Mouse (Mus musculus) heart, adult 2 months (tissue): ENCODE results near the gene Slco3a1. TPM values are rescaled to one million over a fixed set of nuclear protein-coding genes. Genes with fewer than 3 reads are reported as not detected.
A peak's percentile ranks its signal among the peaks of the same experiment; 100 is the strongest.

Experiments
- DNase-seq, 2 experiments: peaks; one replicate each; pipeline ENCODE4 v3.0.0; 2021
- H3K27ac ChIP-seq: fragments of 200-600 bp; 2 replicates; pipeline ENCODE4 v1.8.1; 2022
- H3K27me3 ChIP-seq: fragments of 200-500 bp; 2 replicates; pipeline ENCODE4 v1.6.1; 2012; ENCODE audit warnings: mild to moderate bottlenecking, low read length, inconsistent platforms, mixed read lengths; ENCODE audit not compliant: control insufficient read depth, insufficient read depth
- H3K36me3 ChIP-seq: fragments of 200-500 bp; 2 replicates; pipeline ENCODE4 v1.6.1; 2012; ENCODE audit warnings: low read length, inconsistent platforms; ENCODE audit not compliant: control insufficient read depth, insufficient read depth
- H3K4me1 ChIP-seq: fragments of 200-500 bp; 2 replicates; pipeline ENCODE4 v1.6.1; 2011; ENCODE audit warnings: low read length; ENCODE audit not compliant: control insufficient read depth, insufficient read depth
- H3K4me3 ChIP-seq: fragments of 200-600 bp; 2 replicates; pipeline ENCODE4 v1.8.1; 2022
- H3K79me2 ChIP-seq: fragments of 200-500 bp; replicated peaks from 2 replicates; pipeline ENCODE4 v1.6.1; 2012; ENCODE audit warnings: mild to moderate bottlenecking, inconsistent platforms, low read length, moderate library complexity, mixed read lengths; ENCODE audit not compliant: control insufficient read depth, insufficient read depth
- H3K9ac ChIP-seq: fragments of 200-500 bp; 2 replicates; pipeline ENCODE4 v1.6.1; 2012; ENCODE audit warnings: low read depth, mild to moderate bottlenecking, control low read depth, inconsistent platforms, low read length, mixed read lengths
- CTCF ChIP-seq: fragments of 200-600 bp; IDR thresholded peaks from 2 replicates; pipeline ENCODE4 v1.8.1; 2022; ENCODE audit warnings: antibody characterized with exemption, mild to moderate bottlenecking, moderate library complexity
- EP300 ChIP-seq: fragments of 200-500 bp; IDR thresholded peaks from 2 replicates; pipeline ENCODE4 v1.6.1; 2011; ENCODE audit warnings: low read depth, low read length, control low read depth; ENCODE audit not compliant: insufficient read depth
- POLR2A ChIP-seq: fragments of 200-500 bp; IDR thresholded peaks from 2 replicates; pipeline ENCODE4 v1.6.1; 2011; ENCODE audit warnings: mild to moderate bottlenecking, low read depth, low read length, control low read depth; ENCODE audit not compliant: insufficient read depth
- WGBS: fragments of 180-500 bp; shearing (Covaris S2); methylation state at CpG from one replicate; pipeline ENCODE4 v1.1.7; 2018; 5-methylcytosine and 5-hydroxymethylcytosine counted together
- intact Hi-C: fragments of 180-260 bp; cut with DNase I; formaldehyde crosslinking; loops from one replicate; pipeline ENCODE4 v1.15.1; 2025
- polyA plus RNA-seq: library from polyadenylated mRNA; depleted of rRNA; stranded (reverse); fragments of >200 nt; gene quantifications from 2 replicates; pipeline ENCODE4 v1.2.3, GENCODE M21; 2012
- total RNA-seq, 2 experiments: library from RNA; stranded (reverse); gene quantifications; 2 replicates each; pipeline ENCODE4 v1.2.3; 2021

The Slco3a1 gene
- total and polyA plus RNA-seq, 3 experiments: 93.1 to 146 (median 124) TPM

DNA sequence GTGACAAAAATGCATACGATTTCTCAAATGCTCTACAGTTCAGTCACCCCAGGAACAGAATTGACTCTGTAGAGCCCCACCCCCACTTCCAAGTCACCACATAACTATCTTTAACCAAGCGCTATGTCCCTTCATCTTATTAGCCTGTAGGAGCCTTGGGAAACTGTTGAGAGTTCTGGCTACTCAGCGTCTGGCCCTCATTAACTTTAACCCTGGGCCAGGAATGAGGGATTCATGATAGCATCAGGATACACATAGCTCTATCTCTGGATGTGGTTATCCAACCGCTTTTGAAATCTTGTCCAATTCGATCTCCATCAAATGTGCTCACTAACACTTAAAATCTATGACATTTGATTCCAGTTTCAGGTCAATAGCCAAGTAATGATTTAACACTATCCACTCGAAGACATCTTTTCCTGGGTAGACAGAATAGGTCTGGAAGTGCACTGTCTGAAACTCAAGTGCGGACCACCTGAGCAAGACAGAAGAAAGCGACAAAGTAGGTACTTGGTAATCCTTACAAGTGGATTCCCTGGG is 1.4 kb downstream of the Slco3a1 start:
- TF ChIP-seq EP300 (no peak), CTCF (no peak), POLR2A (no peak)
- WGBS: 60% methylated on average over 8 of the region's 8 CpGs
- Histone ChIP-seq H3K27me3 (no peaks in the 10 kb centered on the region), H3K36me3 (no peaks in the 10 kb centered on the region; the same call in 1 of the 2 replicates), H3K4me1 (peaks cover 6% of the 10 kb centered on the region), H3K27ac (peak overlapping the region; percentile 94), H3K9ac (peak overlapping the region; percentile 96; the same call in 1 of the 2 replicates), H3K4me3 (peak overlapping the region; percentile 88), H3K79me2 (0 out of 2 replicates have a peak, but pooled peaks cover 1% of the 10 kb centered on the region)
- intact Hi-C loops: no loop called here
- DNase-seq: no peak

DNA sequence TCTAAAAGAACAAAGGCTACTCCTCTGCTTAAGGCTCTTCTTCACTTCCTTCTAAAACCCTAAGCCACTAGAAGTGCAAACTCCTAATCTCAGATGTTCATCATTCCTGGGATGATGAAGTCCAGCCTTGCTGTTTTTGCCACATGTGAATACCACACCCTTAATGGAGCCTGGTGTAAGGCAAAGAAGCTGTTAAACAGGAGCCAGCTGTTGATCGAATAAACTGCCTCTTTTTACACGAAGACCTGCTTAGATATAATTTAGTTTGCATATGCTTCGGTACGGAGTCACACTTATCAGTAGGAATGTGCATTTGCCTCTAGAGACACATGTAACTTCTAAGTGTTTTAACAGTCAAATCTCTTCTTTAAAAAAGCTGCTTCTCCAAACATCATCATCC is 2.0 kb downstream of the Slco3a1 start:
- Histone ChIP-seq H3K79me2 (0 out of 2 replicates have a peak, but pooled peaks cover 1% of the 10 kb centered on the region), H3K4me3 (peak overlapping the region; percentile 7; the same call in 1 of the 2 replicates), H3K9ac (no peak overlapping the region), H3K27ac (peak overlapping the region; percentile 36), H3K36me3 (no peaks in the 10 kb centered on the region; the same call in 1 of the 2 replicates), H3K27me3 (no peaks in the 10 kb centered on the region), H3K4me1 (peaks cover 6% of the 10 kb centered on the region)
- no peak for DNase-seq
- TF ChIP-seq POLR2A: no peak
- no peak for TF ChIP-seq CTCF
- no peak for TF ChIP-seq EP300
- WGBS: 40% methylated on average over 4 of the region's 4 CpGs
- intact Hi-C loops: no loop called here

DNA sequence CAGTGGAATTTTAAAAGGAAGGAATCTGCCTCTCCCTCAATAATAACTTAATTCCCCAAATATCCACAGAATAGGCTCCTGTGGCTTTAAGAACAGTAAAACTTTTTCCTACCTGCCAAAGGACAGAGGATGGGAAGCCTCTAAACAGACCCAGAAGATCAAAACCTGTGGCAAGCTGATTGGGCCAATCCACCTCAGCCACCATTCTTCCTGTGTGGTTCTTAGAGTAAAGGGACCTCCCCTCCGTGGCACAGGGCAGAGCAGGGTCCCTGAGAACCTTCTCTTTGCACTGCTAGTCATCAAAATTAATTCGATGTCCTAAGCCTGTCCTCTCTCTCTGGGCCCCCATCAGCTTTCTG is 2.6 kb downstream of the Slco3a1 start:
- H3K79me2 ChIP-seq: 0 out of 2 replicates have a peak, but pooled peaks cover 1% of the 10 kb centered on the region
- H3K4me3 ChIP-seq: no peak overlapping the region; the same call in 1 of the 2 replicates
- intact Hi-C loops: no loop called here
- peak overlapping the region; percentile 15; the same call in 1 of the 2 replicates for H3K27ac ChIP-seq
- H3K9ac ChIP-seq: no peak overlapping the region
- no peak for DNase-seq
- H3K27me3 ChIP-seq: no peaks in the 10 kb centered on the region
- H3K4me1 ChIP-seq: peaks cover 6% of the 10 kb centered on the region
- WGBS: 81% methylated on average over 2 of the region's 2 CpGs
- no peaks in the 10 kb centered on the region; the same call in 1 of the 2 replicates for H3K36me3 ChIP-seq
- no peak for TF ChIP-seq EP300

DNA sequence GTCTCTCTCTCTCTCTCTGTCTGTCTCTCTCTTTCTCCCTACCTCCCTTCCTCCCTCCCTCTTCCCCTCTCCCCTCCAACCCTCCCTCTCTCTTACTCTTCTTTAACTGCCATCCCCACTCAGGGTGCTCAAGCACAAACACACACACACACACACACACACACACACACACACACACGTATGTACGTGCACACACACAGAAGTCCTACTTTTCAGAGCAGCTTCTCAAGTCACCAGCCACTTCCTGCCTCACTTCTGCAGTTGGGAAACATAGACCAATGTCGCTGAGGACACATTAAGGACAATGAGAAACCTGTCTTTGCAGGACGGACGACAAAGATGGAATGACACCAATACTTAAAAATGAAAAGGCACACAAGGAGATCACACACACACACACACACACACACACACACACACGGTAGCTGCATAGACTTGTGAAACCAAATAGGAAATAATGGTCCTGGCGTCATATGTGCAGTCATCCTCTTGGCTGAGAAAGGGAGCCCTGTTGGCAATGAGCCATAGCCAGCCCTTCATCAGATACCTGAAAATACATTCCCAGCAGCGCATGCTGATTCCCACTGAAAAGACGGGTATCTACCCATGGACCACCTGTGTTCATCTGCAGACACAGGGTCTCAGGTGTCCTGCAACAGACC is 3.1 kb downstream of the Slco3a1 start:
- Histone ChIP-seq H3K4me1 (peaks cover 6% of the 10 kb centered on the region), H3K79me2 (peaks cover 3% of the 10 kb centered on the region; the same call in 1 of the 2 replicates), H3K27me3 (no peaks in the 10 kb centered on the region), H3K4me3 (no peak overlapping the region), H3K9ac (no peak overlapping the region), H3K36me3 (no peaks in the 10 kb centered on the region; the same call in 1 of the 2 replicates), H3K27ac (no peak overlapping the region; the same call in 1 of the 2 replicates)
- WGBS: 71% methylated on average over 9 of the region's 9 CpGs
- no peak for DNase-seq
- intact Hi-C loops: no loop called here
- no peak for TF ChIP-seq CTCF
- no peak for TF ChIP-seq EP300

DNA sequence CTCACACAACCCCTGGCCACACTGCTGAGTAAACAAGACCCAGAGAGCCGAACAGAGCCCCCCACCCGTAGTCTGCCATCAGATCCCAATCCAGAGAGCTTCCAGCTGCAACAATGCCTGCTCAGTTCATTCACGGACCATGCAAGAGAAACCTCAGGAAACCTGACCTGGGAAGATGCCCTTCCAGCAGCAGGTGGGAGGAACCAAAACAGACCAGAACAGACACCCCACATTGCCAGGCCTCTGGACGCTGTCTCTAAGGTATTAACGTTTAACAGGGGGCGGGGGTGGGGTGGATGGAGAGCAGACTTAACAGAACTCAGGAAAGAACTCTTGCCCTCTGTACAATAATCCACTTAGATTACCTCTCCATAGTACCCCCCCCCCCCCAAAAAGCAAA is 4.9 kb downstream of the Slco3a1 start:
- peaks cover 5% of the 10 kb centered on the region for H3K79me2 ChIP-seq
- intact Hi-C loops: no loop called here
- no peak for DNase-seq
- no peak overlapping the region for H3K4me3 ChIP-seq
- H3K4me1 ChIP-seq: peaks cover 4% of the 10 kb centered on the region
- TF ChIP-seq CTCF (no peak), POLR2A (no peak), EP300 (no peak)
- H3K9ac ChIP-seq: no peak overlapping the region
- WGBS: 73% methylated on average over 6 of the region's 6 CpGs
- no peaks in the 10 kb centered on the region; the same call in 1 of the 2 replicates for H3K36me3 ChIP-seq
- no peaks in the 10 kb centered on the region for H3K27me3 ChIP-seq
- no peak overlapping the region for H3K27ac ChIP-seq

DNA sequence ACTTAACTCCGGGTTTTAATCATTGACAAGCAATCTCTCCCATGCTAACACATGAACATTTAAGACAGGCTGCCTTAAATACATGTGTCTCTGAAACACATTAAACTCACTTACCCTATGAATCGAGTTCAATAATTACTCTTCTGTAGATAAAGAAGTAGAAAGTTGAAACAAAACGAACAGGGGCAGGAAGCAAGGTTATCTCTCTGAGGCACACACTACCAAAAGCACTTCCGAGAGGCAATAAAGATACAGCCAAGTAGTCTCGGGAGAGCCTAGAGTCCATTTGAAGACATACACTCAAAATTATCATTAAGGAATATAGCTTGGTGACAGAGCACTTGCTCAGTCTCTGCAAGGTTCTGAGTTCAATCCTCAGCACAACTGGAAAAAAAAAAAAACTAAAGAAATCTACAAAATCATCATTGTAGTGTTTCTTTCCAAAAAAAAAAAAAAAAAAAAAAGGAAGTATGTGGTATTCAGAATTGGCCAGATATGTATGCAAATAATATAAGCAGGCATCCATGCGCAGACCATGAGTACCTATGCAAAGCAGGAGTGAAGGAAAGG is 5.5 kb downstream of the Slco3a1 start:
- WGBS: 56% methylated on average over 6 of the region's 6 CpGs
- H3K27me3 ChIP-seq: no peaks in the 10 kb centered on the region
- no peak overlapping the region for H3K9ac ChIP-seq
- peaks cover 4% of the 10 kb centered on the region for H3K4me1 ChIP-seq
- intact Hi-C loops: no loop called here
- H3K79me2 ChIP-seq: peaks cover 5% of the 10 kb centered on the region
- no peak for DNase-seq
- no peak overlapping the region for H3K4me3 ChIP-seq
- no peak for TF ChIP-seq CTCF
- no peak for TF ChIP-seq POLR2A
- no peak for TF ChIP-seq EP300
- H3K36me3 ChIP-seq: no peaks in the 10 kb centered on the region; the same call in 1 of the 2 replicates
- no peak overlapping the region for H3K27ac ChIP-seq
